Mouse (Mus musculus): ENCODE data around the gene Hrk.

The Hrk gene

GRCm38 (mm10) chr5:118165462-118165861 is 1.0 kb downstream of the Hrk start:
- DNase-seq (ENCODE audit: low read depth), result no peak

- DNase-seq (ENCODE audit: low read depth), result no peak
Measured at GRCm38 (mm10) chr5:118167561-118167995, 3.1 kb downstream of the Hrk start.

- peak; percentile 16 for DNase-seq (ENCODE audit: low read depth)
Measured at GRCm38 (mm10) chr5:118169222-118170221, 5.1 kb downstream of the Hrk start.

- DNase-seq (ENCODE audit: low read depth), result peak; percentile 52
Measured at GRCm38 (mm10) chr5:118170888-118171529, 6.6 kb downstream of the Hrk start.

- DNase-seq (ENCODE audit: low read depth), result peak; percentile 16
Measured at GRCm38 (mm10) chr5:118171665-118172064, 7.2 kb downstream of the Hrk start.

- DNase-seq (ENCODE audit: low read depth), result peak; percentile 45
Measured at GRCm38 (mm10) chr5:118172078-118172723, 7.8 kb downstream of the Hrk start.

- no peak for DNase-seq (ENCODE audit: low read depth)
Measured at GRCm38 (mm10) chr5:118174310-118175009, 10.0 kb downstream of the Hrk start.

- peak; percentile 30 for DNase-seq (ENCODE audit: low read depth)
Measured at GRCm38 (mm10) chr5:118175137-118175536, 10.7 kb downstream of the Hrk start.

- no peak for DNase-seq (ENCODE audit: low read depth)
Measured at GRCm38 (mm10) chr5:118177640-118178039, 13.2 kb downstream of the Hrk start.

GRCm38 (mm10) chr5:118186903-118187633 is 22.6 kb downstream of the Hrk start:
- DNase-seq (ENCODE audit: low read depth), result no peak

- DNase-seq (ENCODE audit: low read depth), result no peak
Measured at GRCm38 (mm10) chr5:118188356-118188755, 23.9 kb downstream of the Hrk start.

GRCm38 (mm10) chr5:118190491-118190890 is 26.0 kb downstream of the Hrk start:
- DNase-seq (ENCODE audit: low read depth), result no peak

- no peak for DNase-seq (ENCODE audit: low read depth)
Measured at GRCm38 (mm10) chr5:118192221-118192620, 27.8 kb downstream of the Hrk start.

GRCm38 (mm10) chr5:118197421-118197820 is 33.0 kb downstream of the Hrk start:
- DNase-seq (ENCODE audit: low read depth), result no peak

- DNase-seq (ENCODE audit: low read depth), result no peak
Measured at GRCm38 (mm10) chr5:118199670-118200069, 35.2 kb downstream of the Hrk start.

GRCm38 (mm10) chr5:118204675-118205440 is 40.4 kb downstream of the Hrk start:
- DNase-seq (ENCODE audit: low read depth), result no peak

GRCm38 (mm10) chr5:118205852-118206251 is 41.4 kb downstream of the Hrk start:
- DNase-seq (ENCODE audit: low read depth), result no peak

- peak; percentile 2 for DNase-seq (ENCODE audit: low read depth)
Measured at GRCm38 (mm10) chr5:118214012-118214411, 49.6 kb downstream of the Hrk start.

GRCm38 (mm10) chr5:118214418-118215154 is 50.1 kb downstream of the Hrk start:
- peak; percentile 24 for DNase-seq (ENCODE audit: low read depth)

- no peak for DNase-seq (ENCODE audit: low read depth)
Measured at GRCm38 (mm10) chr5:118217410-118217809, 53.0 kb downstream of the Hrk start.

Measured in induced T-regulatory cell, adult 2 months (primary cell).